Mouse (Mus musculus) mammary gland, adult 2 months (tissue): Measurements from ENCODE around the gene Zfp36l2. TPM values are rescaled to one million over a fixed set of nuclear protein-coding genes. Genes with fewer than 3 reads are reported as not detected.

Experiments used
- polyA plus RNA-seq: library from polyadenylated mRNA; depleted of rRNA; stranded (reverse); fragments of >200 nt; gene quantifications from 2 replicates; pipeline ENCODE4 v1.2.3, GENCODE M21; 2012; ENCODE audit warnings: low replicate concordance; rRNA removed

Gene Zfp36l2
- polyA plus RNA-seq, result 77.3 and 404 TPM in 2 replicates

GRCm38 (mm10) chr17:84187727-84188373, at the start of gene Zfp36l2:
Gene Zfp36l2 (minus strand): TSS chr17:84187947.

